Mouse (Mus musculus) myocyte (in vitro differentiated cells): ENCODE results near the gene Ppt2. TPM values are rescaled to one million over a fixed set of nuclear protein-coding genes. Genes with fewer than 3 reads are reported as not detected.
A peak's percentile ranks its signal among the peaks of the same experiment; 100 is the strongest.

Source experiments
- H3K27me3 ChIP-seq: one replicate; pipeline ENCODE4 v1.6.1; 2011; ENCODE audit not compliant: control insufficient read depth, insufficient read depth, insufficient read length
- H3K36me3 ChIP-seq: one replicate; pipeline ENCODE4 v1.6.1; 2011; ENCODE audit not compliant: control insufficient read depth, insufficient read depth
- H3K4me2 ChIP-seq: one replicate; pipeline ENCODE4 v1.6.1; 2011; ENCODE audit warnings: low read depth, control low read depth
- H3K4me3 ChIP-seq: one replicate; pipeline ENCODE4 v1.5.1; 2011; ENCODE audit warnings: mild to moderate bottlenecking, control low read depth, moderate library complexity
- H3K79me2 ChIP-seq: one replicate; pipeline ENCODE4 v1.6.1; 2011; ENCODE audit not compliant: control insufficient read depth, insufficient read depth
- H3ac ChIP-seq: one replicate; pipeline ENCODE4 v1.6.1; 2011; ENCODE audit not compliant: control insufficient read depth, insufficient read length
- CEBPB ChIP-seq: IDR thresholded peaks from 2 replicates; pipeline ENCODE4 v1.6.1; 2011; ENCODE audit warnings: mild to moderate bottlenecking, moderate library complexity; ENCODE audit not compliant: poor library complexity, insufficient read depth, severe bottlenecking
- E2F4 ChIP-seq: IDR thresholded peaks from one replicate; pipeline ENCODE4 v1.6.1; 2011; ENCODE audit warnings: mild to moderate bottlenecking, control low read depth, moderate library complexity; ENCODE audit not compliant: insufficient read depth
- MAX ChIP-seq: IDR thresholded peaks from one replicate; pipeline ENCODE4 v1.6.1; 2011; ENCODE audit warnings: low read depth, mild to moderate bottlenecking, control low read depth
- MYOD1 ChIP-seq, 3 experiments: IDR thresholded peaks; one replicate each; pipeline ENCODE4 v1.6.1; 2011; ENCODE audit warnings: control low read depth in 2 of 3, low read depth in 2 of 3, mild to moderate bottlenecking in 2 of 3, moderate library complexity in 1 of 3; ENCODE audit not compliant: insufficient read length in 2 of 3, control insufficient read depth in 1 of 3
- MYOG ChIP-seq, 3 experiments: IDR thresholded peaks; one replicate each; pipeline ENCODE4 v1.6.1; 2011; ENCODE audit warnings: control low read depth in 2 of 3, low read depth in 2 of 3, mild to moderate bottlenecking in 2 of 3; ENCODE audit not compliant: insufficient read length in 2 of 3, control insufficient read depth in 1 of 3, insufficient read depth in 1 of 3
- POLR2A ChIP-seq: IDR thresholded peaks from one replicate; pipeline ENCODE4 v1.6.1; 2011; ENCODE audit warnings: low read depth, mild to moderate bottlenecking, control low read depth, moderate library complexity; ENCODE audit not compliant: insufficient read length
- POLR2AphosphoS2 ChIP-seq: IDR thresholded peaks from one replicate; pipeline ENCODE4 v1.6.1; 2011; ENCODE audit warnings: low read depth, control low read depth; ENCODE audit not compliant: insufficient read length
- REST ChIP-seq: IDR thresholded peaks from one replicate; pipeline ENCODE4 v1.6.1; 2011; ENCODE audit warnings: mild to moderate bottlenecking, control low read depth, moderate library complexity; ENCODE audit not compliant: insufficient read depth, insufficient read length
- SRF ChIP-seq: IDR thresholded peaks from one replicate; pipeline ENCODE4 v1.6.1; 2011; ENCODE audit warnings: low read depth; ENCODE audit not compliant: control insufficient read depth, insufficient read length
- TCF12 ChIP-seq: IDR thresholded peaks from one replicate; pipeline ENCODE4 v1.6.1; 2011; ENCODE audit warnings: mild to moderate bottlenecking, control low read depth; ENCODE audit not compliant: poor library complexity, insufficient read depth, severe bottlenecking
- TCF3 ChIP-seq: IDR thresholded peaks from one replicate; pipeline ENCODE4 v1.6.1; 2011; ENCODE audit warnings: low read depth, control low read depth; ENCODE audit not compliant: insufficient read length
- USF1 ChIP-seq: IDR thresholded peaks from one replicate; pipeline ENCODE4 v1.6.1; 2011; ENCODE audit warnings: low read depth, mild to moderate bottlenecking, control low read depth, moderate library complexity
- polyA plus RNA-seq: library from polyadenylated mRNA; unstranded; fragments of >200 nt; fragmentation: generic; extraction: Trizol; gene quantifications from one replicate; pipeline ENCODE4 v1.2.1, GENCODE M21; 2012; ENCODE audit warnings: missing spikeins

Gene Ppt2
- polyA plus RNA-seq, 1 experiment = 21.9 TPM

GRCm38 (mm10) chr17:34640778-34641601 is 12.7 kb upstream of the Ppt2 start:
- Histone ChIP-seq H3K36me3 (no peaks in the 10 kb centered on the region), H3K27me3 (no peaks in the 10 kb centered on the region), H3K4me2 (peak overlapping the region; percentile 65), H3ac (no peak overlapping the region), H3K79me2 (peaks cover 5% of the 10 kb centered on the region), H3K4me3 (no peak overlapping the region)
- TF ChIP-seq MYOD1 (IDR thresholded peaks at IDR 0.05; ENCODE audit: control insufficient read depth in 1 of 3, insufficient read length in 2 of 3, low read depth in 2 of 3) (no peak), POLR2A (no peak), TCF3 (no peak), MYOG (IDR thresholded peaks at IDR 0.05; ENCODE audit: control insufficient read depth in 1 of 3, insufficient read depth in 1 of 3, insufficient read length in 2 of 3, low read depth in 2 of 3) (peak in 2 of 3 experiments; percentile 5 to 78), POLR2AphosphoS2 (no peak), USF1 (no peak), MAX (no peak)

- no peak overlapping the region for H3K4me3 ChIP-seq
- H3K27me3 ChIP-seq = no peaks in the 10 kb centered on the region
- no peaks in the 10 kb centered on the region for H3K36me3 ChIP-seq
- H3ac ChIP-seq = no peak overlapping the region
- no peaks in the 10 kb centered on the region for H3K79me2 ChIP-seq
- TF ChIP-seq POLR2A (no peak), SRF (no peak), TCF3 (no peak)
- H3K4me2 ChIP-seq = peak overlapping the region; percentile 65
Measured at GRCm38 (mm10) chr17:34639461-34640255, 11.3 kb upstream of the Ppt2 start.

- peak overlapping the region; percentile 12 for H3K4me2 ChIP-seq
- no peak overlapping the region for H3K4me3 ChIP-seq
- no peak for TF ChIP-seq TCF12
- TF ChIP-seq MYOG (IDR thresholded peaks at IDR 0.05; ENCODE audit: control insufficient read depth in 1 of 3, insufficient read depth in 1 of 3, insufficient read length in 2 of 3, low read depth in 2 of 3) = no peak
- H3ac ChIP-seq = no peak overlapping the region
- H3K27me3 ChIP-seq = peaks cover 18% of the 10 kb centered on the region
- no peaks in the 10 kb centered on the region for H3K79me2 ChIP-seq
- H3K36me3 ChIP-seq = no peaks in the 10 kb centered on the region
Measured at GRCm38 (mm10) chr17:34637459-34637858, 9.1 kb upstream of the Ppt2 start.

- no peaks in the 10 kb centered on the region for H3K36me3 ChIP-seq
- H3K27me3 ChIP-seq = peaks cover 36% of the 10 kb centered on the region
- no peak overlapping the region for H3K4me3 ChIP-seq
- TF ChIP-seq MYOD1 (IDR thresholded peaks at IDR 0.05; ENCODE audit: control insufficient read depth in 1 of 3, insufficient read length in 2 of 3, low read depth in 2 of 3) (no peak), CEBPB (0 out of 2 replicates have a peak, but pooled peaks have one; percentile 15)
- H3K4me2 ChIP-seq = no peak overlapping the region
- no peak overlapping the region for H3ac ChIP-seq
- H3K79me2 ChIP-seq = no peaks in the 10 kb centered on the region
Measured at GRCm38 (mm10) chr17:34635671-34636070, 7.4 kb upstream of the Ppt2 start.

- no peaks in the 10 kb centered on the region for H3K36me3 ChIP-seq
- peaks cover 45% of the 10 kb centered on the region for H3K27me3 ChIP-seq
- TF ChIP-seq CEBPB (no peak), TCF3 (no peak), REST (no peak), TCF12 (no peak), USF1 (no peak), POLR2AphosphoS2 (no peak)
- H3K4me3 ChIP-seq = no peak overlapping the region
- no peaks in the 10 kb centered on the region for H3K79me2 ChIP-seq
- H3ac ChIP-seq = no peak overlapping the region
- no peak overlapping the region for H3K4me2 ChIP-seq
Measured at GRCm38 (mm10) chr17:34632261-34632691, 4.0 kb upstream of the Ppt2 start.

GRCm38 (mm10) chr17:34631647-34632046 is 3.3 kb upstream of the Ppt2 start:
- Histone ChIP-seq H3K4me2 (no peak overlapping the region), H3K36me3 (no peaks in the 10 kb centered on the region), H3ac (no peak overlapping the region), H3K79me2 (no peaks in the 10 kb centered on the region), H3K27me3 (peaks cover 45% of the 10 kb centered on the region), H3K4me3 (no peak overlapping the region)
- no peak for TF ChIP-seq E2F4
- no peak for TF ChIP-seq POLR2A
- no peak for TF ChIP-seq TCF3
- no peak for TF ChIP-seq REST
- TF ChIP-seq USF1 = no peak
- no peak for TF ChIP-seq MYOD1 (IDR thresholded peaks at IDR 0.05; ENCODE audit: control insufficient read depth in 1 of 3, insufficient read length in 2 of 3, low read depth in 2 of 3)
- TF ChIP-seq MYOG (IDR thresholded peaks at IDR 0.05; ENCODE audit: control insufficient read depth in 1 of 3, insufficient read depth in 1 of 3, insufficient read length in 2 of 3, low read depth in 2 of 3) = no peak
- TF ChIP-seq MAX = no peak
- TF ChIP-seq CEBPB = no peak
- TF ChIP-seq TCF12 = no peak
- no peak for TF ChIP-seq SRF
- no peak for TF ChIP-seq POLR2AphosphoS2
